Mouse (Mus musculus) erythroblast, embryonic 14.5 days (primary cell): ENCODE data around the gene Fam19a2. TPM values are rescaled to one million over a fixed set of nuclear protein-coding genes. Genes with fewer than 3 reads are reported as not detected.

Source experiments
- H3K27me3 ChIP-seq: 2 replicates; pipeline ENCODE4 v1.6.1; 2012; ENCODE audit warnings: inconsistent platforms; ENCODE audit not compliant: control insufficient read depth
- H3K36me3 ChIP-seq: 2 replicates; pipeline ENCODE4 v1.6.1; 2012; ENCODE audit warnings: mild to moderate bottlenecking, inconsistent platforms; ENCODE audit not compliant: control insufficient read depth
- H3K4me1 ChIP-seq: 2 replicates; pipeline ENCODE4 v1.6.1; 2012; ENCODE audit warnings: inconsistent platforms; ENCODE audit not compliant: control insufficient read depth
- H3K4me3 ChIP-seq: replicated peaks from 2 replicates; pipeline ENCODE3; 2012; ENCODE audit warnings: moderate library complexity, mild to moderate bottlenecking, inconsistent platforms
- H3K9me3 ChIP-seq: 2 replicates; pipeline ENCODE4 v1.6.1; 2012; ENCODE audit warnings: low read length, inconsistent platforms, mixed read lengths; ENCODE audit not compliant: control insufficient read depth
- GATA1 ChIP-seq: IDR thresholded peaks from 2 replicates; pipeline ENCODE4 v1.6.1; 2012; ENCODE audit warnings: low read length, inconsistent platforms, mixed read lengths
- TAL1 ChIP-seq: IDR thresholded peaks from 3 replicates; pipeline ENCODE4 v1.6.1; 2012; ENCODE audit warnings: low read length, inconsistent platforms, mixed read lengths
- polyA plus RNA-seq: library from polyadenylated mRNA; stranded (reverse); fragments of >175 nt; gene quantifications from 2 replicates; pipeline ENCODE4 v1.2.3, GENCODE M21; 2012

Fam19a2 gene
- polyA plus RNA-seq, 1 experiment = 0.01 TPM

- Histone ChIP-seq H3K9me3 (peaks cover 7% of the 10 kb centered on the region; the same call in 1 of the 2 replicates), H3K27me3 (no peaks in the 10 kb centered on the region), H3K4me1 (no peaks in the 10 kb centered on the region), H3K36me3 (no peaks in the 10 kb centered on the region), H3K4me3 (no peak overlapping the region)
- TF ChIP-seq TAL1 = no peak
- no peak for TF ChIP-seq GATA1
These were observed 443.2 kb downstream of the Fam19a2 start for GRCm38 (mm10) chr10:123707026-123707425.

DNA sequence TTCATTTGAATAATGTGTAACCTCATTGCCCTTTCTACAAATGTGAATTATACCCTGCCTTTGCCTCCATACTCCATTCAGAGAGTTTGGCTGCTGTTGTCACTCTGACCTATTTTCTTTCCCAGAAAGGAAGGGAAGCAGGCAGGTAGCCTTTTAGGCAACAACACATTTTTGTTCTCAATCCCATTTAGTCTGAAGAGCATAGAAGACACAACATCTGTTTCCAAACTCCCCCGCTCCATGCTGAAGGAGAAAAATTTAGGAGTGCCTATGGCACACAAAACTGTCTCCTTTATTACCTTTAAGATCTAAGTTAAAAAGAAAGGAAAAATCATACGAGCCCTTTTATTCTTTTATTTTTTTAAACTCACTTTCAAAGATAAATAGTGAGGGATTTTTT lies 446.9 kb downstream of the Fam19a2 start:
- H3K27me3 ChIP-seq = no peaks in the 10 kb centered on the region
- no peaks in the 10 kb centered on the region for H3K4me1 ChIP-seq
- H3K4me3 ChIP-seq = no peak overlapping the region
- peaks cover 4% of the 10 kb centered on the region; the same call in 1 of the 2 replicates for H3K9me3 ChIP-seq
- H3K36me3 ChIP-seq = no peaks in the 10 kb centered on the region
- no peak for TF ChIP-seq GATA1
- no peak for TF ChIP-seq TAL1

DNA sequence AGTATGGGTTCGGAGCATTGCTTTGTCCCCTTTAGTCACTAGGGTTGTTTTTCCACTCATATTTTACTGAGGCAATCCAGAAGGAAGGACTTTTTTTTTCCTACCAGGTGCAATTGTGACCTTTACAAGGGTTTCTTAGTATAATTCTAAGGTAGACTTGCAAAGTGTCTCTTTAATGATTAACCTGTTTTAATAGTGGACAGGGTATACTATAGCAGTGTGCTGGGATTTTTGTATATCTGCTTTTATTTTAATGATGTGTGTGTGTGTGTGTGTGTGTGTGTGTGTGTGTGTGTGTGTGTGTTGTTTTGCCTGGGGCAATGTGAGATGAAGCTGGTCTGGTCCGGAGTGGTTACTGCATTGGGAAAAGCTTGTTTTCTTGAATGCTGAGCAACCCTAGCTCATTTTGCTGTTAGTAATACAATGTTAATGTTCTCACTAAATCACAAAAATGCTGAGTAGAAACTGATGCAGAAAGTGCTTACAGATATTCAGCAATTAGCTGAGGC lies 458.2 kb downstream of the Fam19a2 start:
- Histone ChIP-seq H3K4me1 (no peaks in the 10 kb centered on the region), H3K36me3 (no peaks in the 10 kb centered on the region), H3K27me3 (no peaks in the 10 kb centered on the region), H3K9me3 (peaks cover 2% of the 10 kb centered on the region; the same call in 1 of the 2 replicates), H3K4me3 (no peak overlapping the region)
- no peak for TF ChIP-seq TAL1
- TF ChIP-seq GATA1 = no peak

DNA sequence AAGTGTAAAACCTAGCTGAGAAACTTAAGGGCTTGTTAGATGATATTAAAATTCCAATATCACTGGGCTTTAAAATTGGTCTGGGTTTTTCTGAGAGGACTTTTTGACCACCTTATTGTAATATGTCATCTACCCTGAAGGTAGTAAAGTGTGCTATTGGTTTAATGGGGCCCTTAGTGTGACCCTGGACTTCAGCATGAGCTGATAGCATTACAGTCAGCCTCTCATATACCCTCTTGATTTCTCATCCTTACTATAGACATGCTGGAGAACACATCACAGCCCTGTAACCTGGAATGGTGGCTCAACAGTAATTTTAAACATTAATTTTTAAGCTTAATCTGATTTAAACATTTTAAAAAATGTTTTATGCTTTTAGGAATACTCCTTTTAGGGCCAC lies 459.8 kb downstream of the Fam19a2 start:
- Histone ChIP-seq H3K9me3 (peaks cover 2% of the 10 kb centered on the region; the same call in 1 of the 2 replicates), H3K36me3 (no peaks in the 10 kb centered on the region), H3K4me1 (no peaks in the 10 kb centered on the region), H3K4me3 (no peak overlapping the region), H3K27me3 (no peaks in the 10 kb centered on the region)
- TF ChIP-seq TAL1 = no peak
- no peak for TF ChIP-seq GATA1

DNA sequence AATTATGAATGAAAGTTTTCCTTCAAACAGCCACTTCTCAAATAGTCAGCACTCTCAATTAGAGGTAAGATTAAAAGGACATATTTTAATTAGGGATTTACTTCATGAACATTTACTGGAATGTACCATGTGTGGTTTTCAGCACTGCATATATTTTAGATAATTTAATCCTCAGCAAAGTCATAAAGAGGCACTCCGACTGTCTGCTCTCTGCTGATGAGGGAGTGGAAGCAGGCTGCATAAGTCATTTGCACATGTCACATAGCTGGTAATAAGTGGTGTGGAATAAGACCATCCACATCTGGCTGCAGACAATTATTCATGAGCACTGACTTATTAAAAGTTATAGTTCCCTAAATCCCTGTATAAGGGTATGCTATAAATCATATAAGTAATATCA lies 484.5 kb downstream of the Fam19a2 start:
- Histone ChIP-seq H3K4me1 (no peaks in the 10 kb centered on the region), H3K9me3 (peaks cover 7% of the 10 kb centered on the region), H3K4me3 (no peak overlapping the region), H3K27me3 (no peaks in the 10 kb centered on the region), H3K36me3 (no peaks in the 10 kb centered on the region)
- TF ChIP-seq GATA1 (no peak), TAL1 (no peak)

DNA sequence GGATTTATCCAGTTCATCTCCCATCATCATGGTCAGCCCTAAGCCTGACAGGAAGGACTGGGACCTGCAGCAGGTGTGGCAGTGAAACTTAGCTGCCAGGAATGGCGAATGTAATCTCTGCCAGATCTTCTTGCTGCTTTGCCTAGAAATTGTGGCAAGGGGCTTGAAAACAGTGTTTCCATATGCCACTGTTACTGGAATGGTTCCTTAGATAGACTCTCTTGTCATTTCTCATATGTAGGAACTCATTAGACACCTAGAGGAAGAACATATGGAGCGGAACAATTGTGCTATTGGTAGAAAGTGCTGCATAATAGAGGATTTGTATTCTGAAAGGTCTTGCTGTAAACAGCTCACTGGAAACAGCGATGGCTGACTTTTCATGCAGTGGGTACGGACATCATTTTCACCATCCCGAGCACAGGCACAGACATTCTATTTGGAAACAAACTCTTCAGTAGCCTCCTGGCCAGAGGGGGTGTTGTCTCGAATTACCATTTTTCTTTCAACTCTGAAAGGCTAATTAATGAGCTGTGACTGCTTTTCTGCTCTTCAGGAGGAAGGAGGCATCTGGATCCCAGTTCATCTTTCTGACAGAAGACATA lies 488.0 kb downstream of the Fam19a2 start:
- Histone ChIP-seq H3K9me3 (peaks cover 7% of the 10 kb centered on the region), H3K4me1 (no peaks in the 10 kb centered on the region), H3K36me3 (no peaks in the 10 kb centered on the region), H3K4me3 (no peak overlapping the region), H3K27me3 (no peaks in the 10 kb centered on the region)
- TF ChIP-seq GATA1 = no peak
- no peak for TF ChIP-seq TAL1

DNA sequence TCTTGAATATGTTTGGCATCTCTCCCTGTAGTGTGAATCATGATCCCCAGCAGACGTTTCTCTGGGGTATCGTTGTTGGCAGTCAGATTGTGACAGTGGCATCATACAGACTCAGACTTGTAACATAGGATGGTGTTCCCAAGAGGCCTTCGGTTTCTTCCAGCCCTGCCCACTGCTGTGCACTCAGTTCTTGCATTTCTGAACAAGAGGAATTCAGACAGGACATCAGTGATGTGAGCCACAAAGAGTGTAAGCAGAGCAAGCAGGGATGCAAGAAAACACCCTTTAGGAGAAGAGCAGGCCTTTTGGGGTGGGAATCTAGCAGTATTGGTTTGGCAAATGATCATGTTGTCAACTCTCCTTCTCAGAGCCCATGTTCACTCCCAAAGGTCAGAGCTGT lies 489.0 kb downstream of the Fam19a2 start:
- Histone ChIP-seq H3K4me1 (no peaks in the 10 kb centered on the region), H3K36me3 (no peaks in the 10 kb centered on the region), H3K9me3 (peaks cover 8% of the 10 kb centered on the region), H3K27me3 (no peaks in the 10 kb centered on the region), H3K4me3 (no peak overlapping the region)
- TF ChIP-seq TAL1 (no peak), GATA1 (no peak)

DNA sequence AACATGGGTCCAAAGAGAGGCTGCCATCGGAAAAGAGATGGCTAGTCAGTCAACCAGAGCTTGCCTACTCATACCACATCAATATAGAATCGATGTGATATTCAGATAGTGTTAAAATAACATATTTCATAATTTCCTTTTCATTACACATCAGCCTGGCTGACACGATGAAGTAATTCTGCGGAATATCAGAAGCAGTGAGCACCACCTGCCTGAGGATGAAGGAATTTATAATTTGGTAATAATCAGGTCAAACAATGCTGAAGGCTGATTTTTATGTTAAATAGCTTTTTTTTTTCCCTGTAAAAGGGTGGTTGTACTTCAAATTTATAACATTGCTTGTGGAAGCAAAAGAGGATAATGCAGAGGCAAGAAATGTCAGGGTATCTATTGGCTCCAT lies 490.2 kb downstream of the Fam19a2 start:
- no peaks in the 10 kb centered on the region for H3K4me1 ChIP-seq
- no peak overlapping the region for H3K4me3 ChIP-seq
- no peaks in the 10 kb centered on the region for H3K27me3 ChIP-seq
- peaks cover 9% of the 10 kb centered on the region for H3K9me3 ChIP-seq
- no peaks in the 10 kb centered on the region for H3K36me3 ChIP-seq
- TF ChIP-seq TAL1 (no peak), GATA1 (no peak)

DNA sequence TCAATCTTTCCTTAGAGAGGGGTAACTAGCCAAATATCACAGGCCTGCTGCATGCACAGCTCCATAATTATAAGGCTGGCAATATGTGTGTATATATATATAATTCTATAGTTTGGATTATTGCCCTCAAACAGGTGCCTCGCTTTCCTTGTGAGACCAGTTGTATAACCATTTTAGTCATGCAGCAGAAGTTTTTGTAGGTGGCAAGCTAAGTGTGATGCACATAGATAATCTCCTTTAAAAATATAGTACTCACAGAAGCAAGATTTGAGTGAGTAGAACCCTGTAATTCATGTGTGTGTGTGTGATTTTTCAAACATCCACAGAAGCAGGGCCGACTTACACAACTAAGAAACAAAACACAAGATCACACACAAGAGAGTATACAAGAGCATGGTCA lies 525.6 kb downstream of the Fam19a2 start:
- TF ChIP-seq GATA1 (no peak), TAL1 (no peak)
- H3K27me3 ChIP-seq = no peaks in the 10 kb centered on the region
- H3K9me3 ChIP-seq = peaks cover 11% of the 10 kb centered on the region; the same call in 1 of the 2 replicates
- no peaks in the 10 kb centered on the region for H3K36me3 ChIP-seq
- no peaks in the 10 kb centered on the region for H3K4me1 ChIP-seq
- H3K4me3 ChIP-seq = no peak overlapping the region

Other genes with a start within 250 kb of the Fam19a2 start
- 0.45 and 0.68 TPM in 2 replicates for gene Mon2, start 187.5 kb upstream of the Fam19a2 start, polyA plus RNA-seq
- gene Usp15, start 67.0 kb upstream of the Fam19a2 start, polyA plus RNA-seq = 0.84 and 1.4 TPM in 2 replicates